Mouse (Mus musculus) spleen, adult 2 months (tissue): ENCODE measurements around the gene Dhx34.

Experiments
- CTCF ChIP-seq: fragments of 200-500 bp; IDR thresholded peaks from 2 replicates; pipeline ENCODE4 v1.5.1; 2011; ENCODE audit warnings: mild to moderate bottlenecking, inconsistent platforms; ENCODE audit not compliant: insufficient read depth, insufficient read length, insufficient replicate concordance; ENCODE audit errors: extremely low read depth
- POLR2A ChIP-seq: fragments of 200-500 bp; IDR thresholded peaks from 2 replicates; pipeline ENCODE4 v1.6.1; 2011; ENCODE audit warnings: low read depth, low read length, inconsistent platforms

DNA sequence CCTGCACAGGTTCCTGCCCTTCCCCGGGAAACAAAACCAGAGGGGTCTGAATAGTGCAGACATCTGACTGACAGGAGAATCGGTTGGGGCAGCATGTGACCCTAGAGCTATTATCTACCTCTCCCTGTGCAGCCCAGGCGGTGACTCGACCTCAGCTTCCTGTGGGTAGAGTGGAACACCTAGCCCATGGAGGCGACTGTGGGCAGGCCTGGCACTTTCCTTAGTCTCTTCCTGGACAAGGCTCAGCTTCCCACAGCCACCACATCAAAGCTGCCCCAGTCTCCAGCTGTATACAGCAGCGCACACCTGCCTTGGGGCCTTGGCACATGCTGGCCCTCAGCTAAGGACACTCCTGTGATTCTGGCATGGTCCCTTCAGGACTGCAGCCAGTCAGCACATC lies 20.7 kb downstream of the Dhx34 start:
- TF ChIP-seq CTCF (no peak), POLR2A (no peak)
